Mouse (Mus musculus): ENCODE results near the gene Gm42372. TPM values are rescaled to one million over a fixed set of nuclear protein-coding genes. Genes with fewer than 3 reads are reported as not detected.
"Not testable (repeated sequence)": the region's sequence is repeated elsewhere in the genome, so short reads cannot be mapped to it uniquely, and the experiment has no call there.

Gene Gm42372
- polyA plus RNA-seq, 1 experiment, result not detected

DNA sequence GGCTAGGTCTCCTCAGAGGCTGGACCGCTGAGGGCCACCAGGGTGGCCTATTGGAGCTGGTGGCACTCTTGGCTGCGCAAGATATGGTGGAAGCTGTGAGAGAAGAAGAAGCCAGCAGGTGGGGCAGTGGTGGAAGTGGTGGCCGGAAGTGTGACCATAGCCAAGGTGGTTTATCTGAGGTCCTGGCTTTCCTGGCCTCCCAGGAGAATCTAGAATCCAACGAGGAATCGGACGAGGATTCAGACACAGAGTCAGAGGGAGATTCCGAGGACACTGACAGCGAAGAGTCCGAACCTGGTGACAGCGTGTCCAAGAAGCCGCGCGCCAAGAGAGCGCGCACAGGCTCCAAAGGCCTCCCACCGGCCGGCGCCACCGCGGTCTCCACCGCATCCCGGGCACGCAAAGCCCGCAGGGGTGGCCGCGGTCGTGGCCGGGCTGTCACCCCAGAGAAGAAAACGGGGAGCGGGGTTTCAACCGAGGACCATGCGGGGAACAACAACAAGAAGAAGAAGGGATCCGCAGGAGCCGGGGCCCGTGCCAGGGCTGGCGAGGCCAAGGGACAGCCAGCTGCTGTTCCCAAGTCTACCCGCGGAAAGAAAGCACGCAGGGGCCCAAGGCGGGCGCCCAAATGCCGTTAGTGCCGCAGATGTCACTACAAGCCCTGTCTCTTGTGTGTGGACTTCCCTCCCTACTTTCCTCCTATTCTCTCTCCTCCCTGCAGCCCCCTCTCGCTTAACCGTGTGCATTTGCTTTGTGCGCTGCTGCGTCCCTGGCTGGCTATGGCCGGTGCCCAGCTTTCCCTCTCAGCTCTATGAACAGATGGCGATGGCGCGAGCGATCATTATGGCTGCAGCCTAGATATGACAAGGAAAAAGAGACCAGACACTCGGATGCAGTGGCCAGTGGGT, 36.2 kb upstream of the Gm42372 start:
- Histone ChIP-seq H3K27ac (ENCODE audit: insufficient read depth, low read length) (no peak overlapping the region), H3K4me3 (ENCODE audit: insufficient read depth, low read length) (no peak overlapping the region), H3K4me1 (ENCODE audit: control insufficient read depth, insufficient read depth, low read length) (no peaks in the 10 kb centered on the region; the same call in 1 of the 2 replicates)
- TF ChIP-seq CTCF (IDR thresholded peaks at IDR 0.05; ENCODE audit: borderline replicate concordance, insufficient read depth, low read length) (no peak), POLR2A (IDR thresholded peaks at IDR 0.05; ENCODE audit: low read depth, low read length) (no peak)

DNA sequence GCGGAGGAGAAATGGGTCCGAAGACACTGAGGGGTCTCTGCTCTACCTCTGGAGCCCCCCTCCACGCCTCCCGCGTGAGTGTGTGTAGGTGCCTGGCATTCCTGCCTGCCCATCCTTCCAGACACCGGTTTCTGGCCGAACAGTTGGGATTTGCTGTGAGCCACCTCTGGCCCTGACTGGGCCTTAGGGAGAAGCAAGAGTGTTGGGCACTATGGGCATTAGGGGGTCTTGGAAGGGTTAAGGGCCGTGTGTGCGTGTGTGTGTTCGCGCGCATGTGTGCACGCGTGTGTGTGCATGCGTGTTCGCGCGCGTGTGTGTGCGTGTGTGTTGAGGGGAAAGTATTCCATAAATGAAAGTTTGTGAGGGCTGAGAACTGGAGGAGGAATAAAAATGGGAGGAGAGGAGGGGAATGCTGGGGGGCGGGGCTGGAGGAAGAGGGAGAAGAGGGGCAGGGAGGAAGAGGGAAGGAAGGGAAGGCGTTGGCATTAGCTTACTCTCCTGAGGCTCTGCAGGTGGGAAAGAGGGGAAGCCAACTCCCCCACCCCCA, 35.5 kb upstream of the Gm42372 start:
- TF ChIP-seq CTCF (IDR thresholded peaks at IDR 0.05; ENCODE audit: borderline replicate concordance, insufficient read depth, low read length), result no peak
- TF ChIP-seq POLR2A (IDR thresholded peaks at IDR 0.05; ENCODE audit: low read depth, low read length), result no peak
- Histone ChIP-seq H3K27ac (ENCODE audit: insufficient read depth, low read length) (no peak overlapping the region), H3K4me1 (ENCODE audit: control insufficient read depth, insufficient read depth, low read length) (no peaks in the 10 kb centered on the region; the same call in 1 of the 2 replicates)

DNA sequence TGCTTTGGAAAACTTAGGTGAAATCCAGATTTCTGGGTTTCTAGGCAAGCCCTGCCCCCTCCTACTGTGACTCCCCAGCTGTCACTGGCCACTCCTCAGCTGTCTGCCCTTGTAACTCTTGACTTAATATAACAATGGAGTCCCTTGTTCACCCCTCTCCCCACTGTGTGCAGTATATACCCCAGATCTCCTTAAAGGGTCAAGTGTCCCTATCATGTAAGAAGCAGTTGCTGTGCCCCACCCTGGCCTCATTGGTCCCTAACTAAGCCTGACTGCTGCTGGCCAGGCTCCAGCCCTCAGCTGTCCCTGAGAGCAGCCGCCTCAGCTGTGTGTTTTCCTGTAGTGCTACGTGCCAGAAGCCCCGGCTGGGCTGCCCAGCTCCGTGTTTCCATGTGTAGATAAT, 34.9 kb upstream of the Gm42372 start:
- H3K27ac ChIP-seq (ENCODE audit: insufficient read depth, low read length), result no peak overlapping the region
- TF ChIP-seq POLR2A (IDR thresholded peaks at IDR 0.05; ENCODE audit: low read depth, low read length) (no peak), CTCF (IDR thresholded peaks at IDR 0.05; ENCODE audit: borderline replicate concordance, insufficient read depth, low read length) (no peak)
- no peaks in the 10 kb centered on the region; the same call in 1 of the 2 replicates for H3K4me1 ChIP-seq (ENCODE audit: control insufficient read depth, insufficient read depth, low read length)
- no peak overlapping the region for H3K4me3 ChIP-seq (ENCODE audit: insufficient read depth, low read length)

More for the DNA sequence above, 35.5 kb upstream of the Gm42372 start:
- H3K4me3 ChIP-seq (ENCODE audit: insufficient read depth, low read length), result no peak overlapping the region

DNA sequence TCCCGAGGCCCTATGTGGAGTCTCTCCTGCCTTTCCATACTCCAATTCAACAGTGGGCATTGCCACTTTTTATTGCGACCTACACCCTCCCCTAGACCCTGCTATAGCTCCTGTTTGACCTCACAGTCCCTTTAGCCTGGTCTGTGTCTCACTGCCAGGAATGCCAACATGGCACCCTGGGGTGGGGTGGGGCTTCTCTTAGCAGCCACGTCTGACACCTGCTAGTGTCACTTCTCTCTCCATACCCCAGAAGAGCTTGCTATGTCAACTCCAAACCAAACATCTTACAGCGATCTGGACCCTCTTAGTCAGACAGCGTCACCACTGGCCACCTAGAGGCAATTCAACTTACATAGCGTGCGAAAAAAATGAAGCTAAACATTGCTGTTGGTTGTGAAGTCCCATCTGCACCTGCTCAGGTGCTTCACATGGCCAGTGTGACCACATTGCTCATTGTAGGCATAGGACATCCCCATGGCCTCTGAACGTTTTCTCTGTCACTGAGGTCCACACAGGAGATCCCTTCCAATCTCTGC, 33.9 kb upstream of the Gm42372 start:
- no peak for TF ChIP-seq POLR2A (IDR thresholded peaks at IDR 0.05; ENCODE audit: low read depth, low read length)
- TF ChIP-seq CTCF (IDR thresholded peaks at IDR 0.05; ENCODE audit: borderline replicate concordance, insufficient read depth, low read length), result no peak
- no peak overlapping the region for H3K27ac ChIP-seq (ENCODE audit: insufficient read depth, low read length)
- no peaks in the 10 kb centered on the region; the same call in 1 of the 2 replicates for H3K4me1 ChIP-seq (ENCODE audit: control insufficient read depth, insufficient read depth, low read length)
- no peak overlapping the region for H3K4me3 ChIP-seq (ENCODE audit: insufficient read depth, low read length)

DNA sequence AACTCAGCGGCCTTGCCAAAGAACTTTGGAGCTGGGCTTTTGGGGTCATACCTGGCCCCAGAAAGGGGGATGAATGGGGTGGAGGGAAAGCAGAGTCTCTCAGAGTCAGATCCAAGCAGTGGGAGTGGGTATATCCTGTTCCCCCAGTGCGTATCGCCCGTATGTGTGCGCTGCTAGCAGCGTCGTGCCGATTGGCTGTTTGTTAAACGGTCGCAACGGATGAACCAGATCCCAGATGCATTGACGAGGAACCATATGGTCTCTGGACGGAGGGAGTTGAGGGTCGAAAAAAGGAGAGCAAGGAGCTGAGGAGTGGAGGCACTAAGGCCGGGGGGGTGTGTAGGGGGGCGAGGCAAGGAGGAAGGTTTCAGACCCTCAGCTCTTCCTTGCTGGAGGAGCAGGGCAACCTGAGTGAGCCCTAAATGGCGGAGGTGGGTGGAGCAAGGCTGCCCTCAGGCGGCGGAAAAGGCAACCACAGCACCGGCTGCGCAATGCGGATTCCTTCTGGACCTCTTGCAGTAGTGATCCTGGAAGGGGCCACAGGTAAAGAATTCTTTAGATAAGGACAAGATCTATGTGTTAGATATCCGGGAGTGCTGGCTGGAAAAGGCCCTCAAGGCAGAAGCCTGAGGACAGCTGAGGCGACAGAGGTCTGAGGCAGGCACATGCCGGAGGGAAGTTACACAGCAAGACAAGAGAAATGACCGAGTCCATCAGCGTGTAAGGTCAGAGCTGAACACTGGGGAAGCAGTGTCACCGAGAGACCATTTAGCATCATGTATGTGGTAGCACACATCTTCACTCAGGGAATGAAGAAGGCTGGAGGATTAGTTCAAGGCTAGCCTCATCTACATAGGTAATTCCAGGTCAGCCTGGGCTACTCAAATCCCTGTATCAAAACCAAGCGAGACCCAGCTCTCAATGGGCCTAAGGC, 32.7 kb upstream of the Gm42372 start:
- H3K4me1 ChIP-seq (ENCODE audit: control insufficient read depth, insufficient read depth, low read length), result no peaks in the 10 kb centered on the region; the same call in 1 of the 2 replicates
- TF ChIP-seq CTCF (IDR thresholded peaks at IDR 0.05; ENCODE audit: borderline replicate concordance, insufficient read depth, low read length) (peak; percentile 96), POLR2A (IDR thresholded peaks at IDR 0.05; ENCODE audit: low read depth, low read length) (no peak)
- H3K4me3 ChIP-seq (ENCODE audit: insufficient read depth, low read length), result peak overlapping the region; percentile 11; the same call in 1 of the 2 replicates
- H3K27ac ChIP-seq (ENCODE audit: insufficient read depth, low read length), result no peak overlapping the region

DNA sequence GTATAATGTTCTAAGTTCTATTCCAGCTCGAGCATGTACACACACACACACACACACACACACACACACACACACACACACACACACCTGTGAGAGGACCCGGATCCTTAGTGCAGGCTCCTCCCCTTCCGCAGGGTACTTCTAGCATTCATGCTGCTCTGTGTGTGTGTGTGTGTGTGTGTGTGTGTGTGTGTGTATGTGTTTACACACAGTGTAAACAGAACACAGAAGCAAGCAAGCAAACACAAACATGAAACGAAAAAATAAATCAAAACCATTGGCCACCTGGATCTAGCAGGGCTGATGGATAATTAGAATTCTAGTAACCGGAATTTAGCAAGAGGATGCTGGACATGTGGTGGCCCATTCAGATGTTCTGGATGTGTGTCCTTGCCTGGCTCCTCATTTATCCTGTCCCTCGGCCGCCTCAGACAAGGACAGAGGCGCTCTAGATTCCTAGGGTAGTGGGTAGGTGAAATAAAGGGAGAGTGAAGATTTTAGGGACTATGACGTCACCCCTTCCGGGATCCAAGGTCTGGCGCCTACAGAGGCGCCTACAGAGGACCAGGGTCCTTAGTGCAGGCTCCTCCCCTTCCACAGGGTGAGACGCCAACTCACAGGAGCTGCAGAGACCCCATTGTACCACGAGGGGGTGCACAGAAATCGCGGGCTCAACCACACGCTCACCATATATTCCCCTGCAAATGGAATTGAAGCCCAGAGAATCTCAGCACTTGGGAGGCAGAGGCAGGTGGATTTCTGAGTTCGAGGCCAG, 31.8 kb upstream of the Gm42372 start:
- Histone ChIP-seq H3K4me3 (ENCODE audit: insufficient read depth, low read length) (no peak overlapping the region), H3K4me1 (ENCODE audit: control insufficient read depth, insufficient read depth, low read length) (no peaks in the 10 kb centered on the region; the same call in 1 of the 2 replicates), H3K27ac (ENCODE audit: insufficient read depth, low read length) (no peak overlapping the region)
- TF ChIP-seq POLR2A (IDR thresholded peaks at IDR 0.05; ENCODE audit: low read depth, low read length), result no peak
- TF ChIP-seq CTCF (IDR thresholded peaks at IDR 0.05; ENCODE audit: borderline replicate concordance, insufficient read depth, low read length), result peak; percentile 83

DNA sequence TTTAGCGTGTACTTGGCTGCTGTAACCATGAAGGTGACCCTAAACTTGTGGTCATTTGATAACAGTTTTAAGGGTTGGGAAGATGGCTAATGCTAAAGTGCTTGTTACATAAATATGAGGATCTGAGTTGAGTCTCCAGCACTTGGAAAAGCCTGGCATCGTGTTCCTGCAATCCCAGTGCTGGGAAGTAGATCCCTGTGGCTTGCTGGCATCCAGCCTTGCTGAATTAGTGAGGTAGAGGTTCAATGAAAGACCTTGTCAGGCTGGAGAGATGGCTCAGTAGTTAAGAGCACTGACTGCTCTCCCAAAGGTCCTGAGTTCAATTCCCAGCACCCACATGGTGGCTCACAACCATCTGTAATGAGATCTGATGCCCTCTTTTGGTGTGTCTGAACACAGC, 29.1 kb upstream of the Gm42372 start:
- H3K4me3 ChIP-seq (ENCODE audit: insufficient read depth, low read length); H3K27ac ChIP-seq (ENCODE audit: insufficient read depth, low read length); H3K4me1 ChIP-seq (ENCODE audit: control insufficient read depth, insufficient read depth, low read length): not testable (repeated sequence)

DNA sequence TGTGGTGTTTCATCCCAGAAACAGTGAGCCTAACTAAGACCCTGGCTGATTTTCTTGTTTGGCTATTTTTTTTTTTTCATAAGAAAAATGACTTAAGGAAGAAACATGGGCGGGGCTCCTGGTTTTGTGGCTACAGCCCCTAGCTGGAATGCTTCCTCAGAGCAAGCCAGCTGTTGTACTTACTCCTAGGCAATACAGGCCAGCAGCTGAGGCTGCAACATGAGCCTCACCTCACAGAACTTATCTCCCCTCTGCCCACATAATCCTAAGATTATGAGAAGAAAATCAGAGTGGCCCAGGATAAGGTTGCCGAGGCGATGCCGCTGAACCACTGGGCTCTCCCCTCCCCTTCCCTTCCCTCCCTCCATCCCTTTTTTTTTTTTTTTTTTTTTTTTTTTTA, 27.2 kb upstream of the Gm42372 start:
- Histone ChIP-seq H3K4me3 (ENCODE audit: insufficient read depth, low read length) (no peak overlapping the region), H3K27ac (ENCODE audit: insufficient read depth, low read length) (no peak overlapping the region), H3K4me1 (ENCODE audit: control insufficient read depth, insufficient read depth, low read length) (no peaks in the 10 kb centered on the region)
- TF ChIP-seq POLR2A (IDR thresholded peaks at IDR 0.05; ENCODE audit: low read depth, low read length), result no peak
- TF ChIP-seq CTCF (IDR thresholded peaks at IDR 0.05; ENCODE audit: borderline replicate concordance, insufficient read depth, low read length), result no peak

Data from embryonic fibroblast, embryonic 13.5 days (primary cell).